Mouse (Mus musculus) thymus, postnatal 10 days (tissue): Measurements from ENCODE around the gene Frem2.

Source experiments
- DNase-seq, 2 experiments: peaks; one replicate each; pipeline ENCODE4 v3.0.0; 2021; ENCODE audit warnings: low spot score in 2 of 2

The Frem2 gene

DNA sequence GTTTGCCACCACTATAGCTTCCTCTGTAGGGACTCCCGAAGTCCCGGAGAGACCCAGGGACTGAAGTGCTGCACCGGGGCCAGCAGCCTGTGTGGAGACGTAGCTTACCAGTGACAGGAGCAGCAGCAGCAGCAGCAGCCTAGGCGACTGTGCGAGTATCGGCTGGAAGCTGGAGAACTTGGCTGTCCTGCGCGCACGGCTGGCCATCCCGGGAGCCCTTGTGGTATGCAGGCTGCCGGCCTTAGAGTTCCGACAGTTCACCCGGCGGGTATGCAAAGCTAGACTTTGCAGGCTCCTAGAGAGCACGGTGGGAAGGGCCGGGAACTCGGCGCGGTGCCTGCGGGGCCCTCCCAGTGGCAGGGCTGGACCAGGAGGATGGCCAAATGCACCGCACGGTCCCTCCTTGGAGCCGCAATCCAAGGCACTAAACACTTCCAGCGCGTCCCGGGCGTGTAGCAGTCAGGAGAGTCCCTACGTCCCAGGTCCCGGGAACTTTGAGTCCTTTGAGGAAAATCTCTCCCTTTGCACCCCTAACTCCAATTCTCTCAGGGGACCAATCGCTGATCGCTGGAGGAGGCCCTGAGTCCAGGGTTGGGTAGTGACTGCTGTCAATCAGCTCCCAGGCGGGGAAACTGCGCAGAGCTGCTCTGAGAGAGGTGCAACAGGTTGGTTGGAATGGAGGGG is at the start of gene Frem2:
Frem2 (minus strand) TSS at position 478 of the 684 bp plus-strand sequence.
- DNase-seq, result no peak

DNA sequence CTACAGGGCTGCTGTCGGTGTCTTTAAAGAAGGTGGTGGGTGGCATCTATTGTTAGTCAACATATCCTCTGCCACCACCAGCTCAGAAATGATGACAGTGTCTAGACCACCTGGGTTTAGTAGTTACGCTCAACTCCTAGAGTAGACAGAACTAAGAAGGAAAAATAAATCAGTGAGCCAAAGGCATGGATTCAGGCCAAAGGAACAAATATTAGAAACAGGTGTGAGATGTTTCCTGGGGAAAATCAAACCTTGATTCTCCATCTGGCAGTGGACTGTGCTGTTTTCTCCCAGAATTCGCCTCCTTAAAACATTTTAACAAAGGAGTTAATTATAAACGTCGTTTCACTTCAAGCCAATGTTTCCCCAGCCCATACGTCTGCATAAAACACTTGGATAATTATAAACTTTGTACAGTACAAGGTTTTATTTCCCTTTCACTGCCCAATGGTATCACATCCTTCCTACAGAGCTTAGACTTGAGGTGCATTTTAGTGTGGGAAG is 48.9 kb upstream of the Frem2 start:
- no peak for DNase-seq

DNA sequence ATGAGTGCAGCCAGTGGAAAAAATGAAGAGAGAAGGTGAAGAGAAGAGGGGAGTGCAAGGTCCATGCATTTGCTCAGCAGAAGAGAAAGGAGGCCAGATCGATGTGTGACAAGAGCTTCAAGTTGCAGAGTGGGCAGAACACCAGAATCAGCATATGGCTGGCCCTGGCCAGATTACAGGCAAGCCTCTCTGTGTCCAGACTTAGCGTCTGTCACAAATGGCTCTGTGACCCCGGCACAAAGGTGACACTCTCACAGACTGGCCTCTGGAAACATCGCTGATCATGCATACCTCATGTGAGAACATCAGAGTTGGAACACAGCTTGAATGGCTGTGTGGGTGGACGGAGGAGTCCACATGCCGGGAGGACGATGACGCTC is 46.0 kb upstream of the Frem2 start:
- DNase-seq, result no peak

DNA sequence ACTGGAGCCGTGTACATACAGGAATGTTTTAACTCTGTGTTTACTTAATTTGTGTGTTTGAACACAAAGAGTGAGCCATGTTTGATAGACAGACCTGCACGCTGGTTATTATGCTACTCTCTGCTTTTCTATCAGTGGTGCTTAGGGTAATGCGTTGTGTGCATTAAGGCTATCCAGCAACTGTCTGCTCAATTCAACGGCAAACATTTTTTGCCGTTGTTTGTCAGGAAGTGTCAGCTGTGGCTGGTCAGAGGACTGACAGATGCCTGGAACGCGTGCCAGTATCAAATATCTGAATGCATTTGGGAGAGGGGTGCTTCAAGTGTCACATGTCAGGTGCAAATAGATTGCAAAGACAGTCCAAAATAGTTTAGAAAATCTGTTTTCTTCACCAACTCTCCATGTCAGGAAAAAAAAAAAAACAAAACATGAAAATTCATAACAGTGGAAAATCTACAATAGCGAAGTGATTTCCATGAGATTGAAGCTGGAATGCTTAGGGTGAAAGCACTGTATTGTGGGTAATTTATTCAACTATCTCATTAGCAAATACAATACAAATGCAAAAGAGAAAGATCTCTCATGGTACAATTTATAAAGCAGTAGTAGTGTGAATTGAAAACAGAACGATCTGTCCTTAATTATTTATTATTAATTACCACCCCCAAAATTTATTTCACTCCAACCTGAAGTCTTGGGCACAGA is 45.4 kb upstream of the Frem2 start:
- DNase-seq, result no peak

DNA sequence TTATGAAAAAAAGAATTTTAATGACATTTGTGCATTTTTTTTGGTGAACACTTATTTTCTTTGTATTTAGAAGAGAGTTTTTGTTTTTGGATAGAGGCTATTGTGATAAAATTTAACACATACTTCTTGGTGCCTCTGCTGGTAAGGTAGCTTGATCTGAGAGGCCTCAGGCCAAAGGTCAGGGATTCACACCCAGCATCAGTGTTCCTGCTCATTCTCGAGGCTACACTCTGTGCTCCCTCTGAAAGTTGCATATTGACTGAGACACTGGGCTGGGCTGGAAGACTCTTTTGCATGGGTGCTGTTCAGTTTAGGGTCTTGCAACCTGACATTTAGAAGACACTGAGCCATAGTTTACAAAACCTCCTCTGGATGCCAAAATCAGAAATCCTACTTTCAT is 44.8 kb upstream of the Frem2 start:
- no peak for DNase-seq

DNA sequence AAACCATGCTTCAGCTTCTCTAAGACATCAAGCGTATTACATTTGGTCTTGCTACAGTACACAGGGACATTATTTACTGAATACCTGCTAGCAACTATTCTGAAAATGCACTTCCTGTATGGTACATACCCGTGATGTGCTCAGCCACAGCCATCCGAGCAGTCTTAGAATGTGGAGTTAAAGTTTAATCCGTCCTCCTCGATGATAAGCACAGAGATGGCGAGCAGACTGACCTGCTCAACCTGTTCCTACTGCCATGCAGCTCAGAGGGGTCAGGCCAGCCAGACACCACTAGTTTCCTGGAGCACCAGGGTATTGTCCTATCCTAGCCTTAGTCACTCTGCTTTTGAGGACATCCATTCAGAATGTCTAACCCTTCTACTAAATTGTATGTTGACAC is 30.6 kb upstream of the Frem2 start:
- DNase-seq, result no peak

DNA sequence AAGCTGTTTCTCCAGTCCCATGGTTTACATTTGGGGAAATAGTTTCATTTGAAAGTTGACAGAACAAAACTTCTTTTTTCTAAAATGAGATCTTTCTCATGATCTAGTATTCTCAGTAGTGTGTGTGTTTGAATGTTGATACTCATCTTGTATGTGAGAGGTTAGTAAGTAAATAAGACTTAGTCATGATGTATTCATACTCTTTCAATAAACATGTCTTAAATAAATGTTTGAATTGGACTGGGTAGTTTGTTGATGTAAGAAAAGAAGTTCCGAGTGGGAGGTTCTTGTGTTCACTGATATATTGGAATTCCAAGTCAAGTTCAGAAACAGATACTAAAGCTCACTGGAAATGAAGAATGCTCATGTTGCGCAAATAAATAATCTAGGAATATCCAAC is 25.1 kb upstream of the Frem2 start:
- no peak for DNase-seq

DNA sequence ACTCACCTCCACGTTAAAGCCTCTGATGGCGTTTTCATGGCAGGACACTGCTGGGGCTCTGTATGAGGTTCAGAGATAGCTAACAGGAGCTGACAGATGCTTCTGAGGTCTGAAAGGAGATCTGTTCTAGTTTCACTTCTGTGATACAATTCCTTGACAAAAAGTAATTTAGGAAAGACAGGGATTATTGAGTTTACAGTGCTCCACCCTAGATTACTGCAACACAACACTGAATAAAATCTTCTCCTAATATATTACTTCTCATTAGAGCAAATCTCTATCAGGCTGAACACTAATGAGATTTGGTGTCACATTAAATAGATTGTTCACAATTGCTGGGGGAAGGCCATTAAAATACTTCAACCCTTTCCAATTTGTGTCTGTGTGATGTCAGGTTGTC is 23.7 kb upstream of the Frem2 start:
- DNase-seq, result no peak

DNA sequence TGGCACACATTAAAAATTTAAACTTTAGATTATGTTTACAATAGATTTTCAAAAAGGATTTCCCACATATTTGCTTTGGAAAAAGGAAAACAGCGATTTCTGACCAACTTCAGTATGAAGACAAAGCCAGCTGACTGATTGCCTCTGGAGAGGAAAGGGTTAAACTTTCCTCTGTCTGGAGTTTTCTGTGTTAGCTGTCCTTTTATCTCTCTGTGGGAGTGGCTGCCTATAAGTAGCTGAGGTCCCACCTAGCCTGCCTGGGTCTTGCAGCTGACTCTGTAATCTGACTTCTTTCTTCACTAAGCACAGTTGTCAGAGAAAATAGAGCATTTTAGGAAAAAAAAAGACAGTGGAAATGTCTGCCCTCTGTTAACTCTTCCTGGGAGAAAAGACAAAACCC is 17.1 kb upstream of the Frem2 start:
- DNase-seq, result no peak

DNA sequence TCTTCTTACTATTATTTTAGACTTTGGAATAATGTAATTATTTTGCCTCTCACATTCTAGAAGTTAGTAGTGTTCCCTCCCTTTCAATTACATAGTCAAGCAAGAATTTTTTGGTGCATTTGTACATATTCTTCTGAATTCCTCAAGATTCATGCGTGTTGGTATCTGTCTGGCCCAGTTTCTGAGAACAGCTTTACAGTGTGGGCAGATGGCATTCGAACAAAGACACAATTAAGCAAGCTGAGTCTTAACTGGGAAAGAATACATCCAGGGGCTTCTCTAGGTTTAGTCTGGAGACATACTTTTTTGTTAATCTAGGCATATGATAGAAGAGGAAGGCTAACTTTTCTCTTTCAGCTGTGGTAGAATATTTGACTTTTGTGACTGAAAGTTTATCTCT is 12.6 kb upstream of the Frem2 start:
- DNase-seq, result no peak

DNA sequence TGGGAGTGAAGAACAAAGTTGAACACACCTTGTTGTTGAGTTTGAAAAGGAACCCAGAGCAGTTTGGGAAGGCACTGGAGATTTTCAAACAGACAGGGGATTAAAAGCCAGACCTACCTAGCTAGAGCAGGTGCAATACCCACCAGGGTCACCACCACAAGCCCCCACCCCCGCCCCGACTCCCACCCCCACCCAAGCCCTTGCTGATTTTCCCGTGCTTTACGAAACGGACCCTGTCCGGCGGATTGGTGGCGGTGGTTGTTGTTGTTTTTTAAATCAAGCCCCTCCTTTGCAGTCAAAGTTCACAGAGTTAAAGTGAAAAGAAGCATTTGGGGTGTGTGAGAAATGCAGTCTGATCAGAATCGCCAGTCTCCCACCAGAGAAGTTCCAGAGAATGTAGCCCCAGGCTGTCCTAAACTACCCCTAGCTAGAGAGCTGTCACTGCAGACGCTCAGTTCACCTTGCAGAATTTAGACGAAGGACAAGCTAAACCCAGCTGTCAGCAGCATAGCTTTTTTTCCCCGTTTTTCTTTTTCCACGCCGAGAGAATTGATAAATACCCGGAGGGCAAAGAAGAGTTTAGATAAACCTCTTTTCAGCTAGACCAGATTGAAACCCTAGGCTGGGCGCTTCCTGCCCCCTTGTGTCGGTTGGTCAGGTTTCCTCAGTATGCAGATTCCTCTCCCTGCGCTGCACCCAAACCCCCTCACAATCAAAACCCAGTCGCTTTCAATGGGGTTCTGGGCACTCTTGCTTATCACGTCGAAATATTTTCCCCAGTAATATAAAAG is 784 bp upstream of the Frem2 start:
- no peak for DNase-seq

DNA sequence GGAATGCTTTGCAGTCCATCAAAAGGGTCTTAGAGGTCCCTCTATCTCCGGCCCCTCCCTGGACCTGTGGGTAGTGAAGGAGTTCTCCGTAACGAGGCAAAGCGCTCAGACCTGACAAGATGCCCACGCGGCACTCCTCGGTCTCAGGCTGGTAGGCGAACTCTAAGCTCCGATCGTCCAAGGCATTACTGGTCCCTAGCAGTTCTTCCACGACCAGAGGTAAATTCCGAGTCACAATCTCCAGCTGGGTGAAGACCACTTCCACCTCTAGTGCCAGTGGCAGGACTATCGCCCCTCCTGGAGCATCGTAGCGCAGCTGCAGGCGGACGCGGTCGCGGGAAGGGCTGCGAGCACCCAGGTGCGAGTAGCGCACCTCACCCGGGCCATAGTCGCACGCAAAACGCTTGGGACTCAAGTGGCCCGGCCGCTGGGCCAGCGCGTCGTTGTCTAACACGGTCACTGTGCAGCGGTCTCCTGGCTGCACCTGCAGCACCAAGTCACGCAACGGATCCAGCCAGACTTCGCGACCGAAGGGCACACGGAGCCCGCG is 752 bp downstream of the Frem2 start:
- DNase-seq, result no peak

DNA sequence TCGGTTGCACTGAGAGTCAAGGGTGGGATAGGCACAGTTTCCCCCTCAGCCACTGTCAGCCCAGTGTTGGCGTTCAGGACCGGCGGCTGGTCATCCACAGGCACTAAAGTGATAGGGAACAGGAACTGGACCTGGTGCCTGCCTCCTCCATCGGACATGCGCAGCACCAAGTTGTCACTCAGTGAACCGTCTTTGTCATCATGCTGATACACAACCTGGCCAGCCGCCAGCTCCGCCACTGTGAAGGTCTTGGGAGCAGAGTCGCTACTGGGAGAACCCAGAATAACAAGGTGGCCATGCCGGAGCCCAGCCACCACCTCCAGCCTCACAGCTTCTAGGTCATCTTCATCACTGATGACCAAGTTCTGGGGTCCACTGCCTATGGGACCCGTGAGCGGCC is 1.8 kb downstream of the Frem2 start:
- DNase-seq, result no peak

DNA sequence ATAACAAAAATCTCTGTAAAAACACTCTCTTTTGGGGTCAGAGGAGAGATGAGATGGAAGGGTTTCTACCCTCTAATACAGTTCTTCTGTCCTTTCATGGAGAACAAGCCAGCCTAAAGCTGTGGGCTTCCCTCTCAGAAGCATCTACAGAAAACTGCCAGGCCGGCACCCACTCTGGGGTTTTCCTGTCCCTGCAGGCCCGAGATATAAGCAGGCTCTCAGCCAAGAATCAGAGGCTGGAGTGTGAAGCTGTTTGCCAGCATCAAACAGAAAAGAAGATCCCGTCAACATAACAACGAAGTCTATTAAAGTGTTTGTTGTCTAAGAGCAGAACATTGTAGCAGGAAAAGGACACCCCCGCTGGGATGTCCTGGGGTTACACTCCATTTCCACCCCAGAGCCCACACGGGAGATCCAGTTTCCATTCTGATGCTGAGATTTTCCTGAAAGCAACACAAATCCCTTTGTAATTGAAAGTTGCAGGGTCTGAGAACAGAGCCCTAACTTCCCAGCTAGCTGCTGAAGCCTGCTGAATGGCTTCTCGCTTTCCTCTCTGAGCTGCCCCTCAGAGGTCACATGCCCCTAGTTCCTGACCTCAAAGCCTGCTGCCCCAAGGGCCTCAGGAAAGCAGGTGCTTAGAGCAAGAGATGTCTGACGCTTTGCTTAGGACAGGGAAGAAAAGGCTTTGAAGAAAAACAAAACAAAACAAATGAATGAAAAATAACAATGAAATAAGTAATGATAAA is 7.0 kb downstream of the Frem2 start:
- no peak for DNase-seq

DNA sequence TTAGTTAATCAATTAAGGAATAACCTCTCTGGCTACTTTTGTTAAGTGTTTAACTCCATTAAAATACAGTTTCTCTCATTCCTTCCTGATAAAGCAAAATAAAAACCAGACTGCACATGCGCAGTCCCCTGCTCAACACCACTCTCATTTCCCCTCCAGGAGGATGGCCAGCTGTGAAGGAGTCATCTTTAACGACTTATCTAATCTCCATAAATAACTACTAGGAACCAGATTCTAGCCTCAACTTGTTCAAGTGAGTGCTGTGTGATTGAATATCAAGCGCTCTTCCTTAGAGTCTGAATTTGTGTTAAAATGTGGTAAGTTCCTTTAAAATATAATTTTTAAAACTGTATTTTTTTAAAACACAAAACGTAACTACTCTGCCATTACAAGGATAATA is 7.7 kb downstream of the Frem2 start:
- DNase-seq, result no peak

DNA sequence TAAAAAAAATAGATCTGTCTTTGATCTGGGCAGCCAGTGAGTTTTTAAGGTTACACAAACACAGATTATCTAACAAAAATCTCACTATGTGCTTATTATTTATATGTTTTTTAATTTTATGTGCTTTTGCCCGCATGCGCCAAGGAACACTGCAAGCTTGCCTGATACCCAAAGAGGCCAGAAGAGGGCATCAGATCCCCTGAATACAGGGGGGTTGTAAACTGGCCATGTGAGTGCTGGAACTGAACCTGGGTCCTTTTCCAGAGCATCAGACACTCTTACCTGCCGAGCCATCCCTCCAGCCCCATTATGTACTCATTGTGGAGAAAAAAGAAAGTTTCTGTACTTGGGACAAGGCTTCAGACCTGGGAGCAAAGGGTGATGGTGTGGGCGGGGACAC is 8.3 kb downstream of the Frem2 start:
- no peak for DNase-seq

DNA sequence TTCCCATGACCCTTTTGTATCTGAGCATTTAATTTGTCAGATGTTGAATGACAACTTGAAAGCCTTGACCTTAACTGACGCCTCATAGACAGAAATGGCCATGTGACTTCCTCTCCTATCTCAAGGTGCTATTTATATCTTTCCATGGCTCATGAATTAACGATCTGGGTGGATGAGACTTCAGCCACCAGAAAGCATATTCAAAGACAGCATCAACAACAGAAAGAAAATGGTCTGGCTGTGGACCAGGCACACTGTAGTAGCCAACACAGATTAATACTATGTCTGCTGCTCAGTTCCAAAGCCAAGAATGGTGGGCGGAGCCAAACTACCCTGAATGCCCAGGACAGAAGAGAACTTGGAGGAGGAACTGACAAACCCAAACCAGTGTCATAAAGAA is 21.2 kb downstream of the Frem2 start:
- no peak for DNase-seq

DNA sequence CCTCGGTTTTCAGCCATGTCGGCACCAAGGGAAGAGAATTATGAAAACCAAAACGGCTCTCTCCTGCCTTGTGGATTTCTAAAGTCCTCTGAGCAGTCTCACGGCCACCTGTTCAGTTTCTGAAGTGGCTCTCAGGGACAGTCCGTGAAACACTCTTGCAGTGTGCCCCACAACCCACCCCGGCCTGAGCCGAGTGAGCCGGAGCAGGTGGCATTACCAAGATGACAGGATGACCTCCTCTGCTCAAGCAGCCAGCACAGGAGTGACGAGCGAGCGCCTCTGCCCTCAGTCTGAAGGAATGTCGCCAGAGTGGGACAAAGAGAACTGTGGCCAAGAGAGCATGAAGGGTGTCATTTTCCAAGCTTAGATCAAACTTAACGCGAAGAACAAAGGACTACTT is 26.0 kb downstream of the Frem2 start:
- no peak for DNase-seq

DNA sequence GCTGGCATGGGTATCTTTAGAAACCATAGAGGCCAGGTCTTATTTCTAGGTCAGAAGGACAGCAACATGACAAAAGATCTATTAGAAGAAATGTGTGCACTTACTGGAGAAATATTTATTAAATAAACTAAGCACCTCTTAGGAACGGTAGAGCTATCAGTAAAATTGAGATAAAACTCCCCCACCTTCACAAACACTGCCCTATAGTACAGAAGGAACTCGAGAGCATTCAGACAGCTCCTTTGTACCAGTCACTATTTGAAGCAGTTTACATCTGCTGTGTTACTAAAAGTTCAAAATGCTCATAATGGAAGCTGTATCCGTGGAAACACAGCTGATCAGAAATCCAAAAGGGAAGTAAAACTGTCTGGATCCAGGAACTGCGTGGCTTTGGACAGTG is 26.5 kb downstream of the Frem2 start:
- DNase-seq, result no peak

DNA sequence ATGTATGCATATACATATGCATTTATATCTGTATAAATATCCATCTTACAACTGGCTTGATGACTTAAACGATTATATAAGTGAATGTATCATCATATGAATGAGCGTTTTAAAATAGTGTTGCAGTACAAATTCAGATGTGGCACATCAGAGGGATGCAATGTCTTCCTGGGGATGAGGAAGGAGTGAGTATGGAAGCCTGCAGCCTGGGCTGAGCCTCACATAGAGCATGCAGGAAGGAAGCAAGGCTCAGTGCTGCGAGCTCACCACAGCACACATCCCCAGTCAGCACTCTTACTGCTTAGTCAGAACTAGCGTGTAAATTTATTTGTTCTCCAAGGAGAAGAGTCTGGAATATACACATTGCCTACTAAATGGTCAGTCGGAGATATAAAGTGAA is 27.2 kb downstream of the Frem2 start:
- no peak for DNase-seq

DNA sequence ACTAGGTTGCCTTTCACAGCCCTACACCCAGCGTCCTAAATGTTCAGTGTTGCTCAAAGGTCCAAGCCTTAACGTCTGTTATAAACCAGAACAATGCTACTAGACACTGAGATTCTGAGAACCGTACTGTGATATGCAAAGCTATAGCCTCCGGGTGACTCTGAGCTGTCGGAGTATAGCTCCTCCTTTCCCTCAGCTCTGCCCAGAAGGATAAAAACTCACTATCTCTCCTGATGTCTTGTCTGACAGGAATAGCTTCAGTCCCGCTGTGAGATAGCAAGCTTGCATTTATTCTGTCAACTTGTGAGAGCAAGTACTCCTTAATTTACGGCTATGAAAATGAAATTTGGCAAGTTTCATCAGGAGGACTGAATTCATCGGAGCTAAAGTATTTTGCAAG is 33.9 kb downstream of the Frem2 start:
- no peak for DNase-seq

DNA sequence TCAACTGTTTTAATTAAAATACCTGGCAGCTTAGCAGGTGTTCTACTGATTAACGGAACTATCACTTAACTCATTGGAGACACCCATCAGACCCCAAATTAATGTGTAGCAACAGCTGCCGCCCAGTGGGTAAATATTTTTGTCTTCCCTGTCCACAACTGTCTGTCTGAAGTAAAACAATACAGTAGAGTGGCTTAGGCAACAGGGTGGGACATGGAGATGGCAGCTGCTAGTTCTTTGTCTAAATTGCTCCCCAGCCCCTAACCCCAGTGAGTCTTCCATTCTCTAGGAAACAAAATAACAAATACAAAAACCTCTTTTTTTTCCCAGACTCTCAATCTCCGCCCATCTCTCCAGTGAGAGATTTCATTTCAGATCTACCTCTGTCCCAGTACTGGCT is 36.2 kb downstream of the Frem2 start:
- DNase-seq, result no peak
